17 mouse cellular contexts compared by ENCODE assay signal in the genomic region with DNA sequence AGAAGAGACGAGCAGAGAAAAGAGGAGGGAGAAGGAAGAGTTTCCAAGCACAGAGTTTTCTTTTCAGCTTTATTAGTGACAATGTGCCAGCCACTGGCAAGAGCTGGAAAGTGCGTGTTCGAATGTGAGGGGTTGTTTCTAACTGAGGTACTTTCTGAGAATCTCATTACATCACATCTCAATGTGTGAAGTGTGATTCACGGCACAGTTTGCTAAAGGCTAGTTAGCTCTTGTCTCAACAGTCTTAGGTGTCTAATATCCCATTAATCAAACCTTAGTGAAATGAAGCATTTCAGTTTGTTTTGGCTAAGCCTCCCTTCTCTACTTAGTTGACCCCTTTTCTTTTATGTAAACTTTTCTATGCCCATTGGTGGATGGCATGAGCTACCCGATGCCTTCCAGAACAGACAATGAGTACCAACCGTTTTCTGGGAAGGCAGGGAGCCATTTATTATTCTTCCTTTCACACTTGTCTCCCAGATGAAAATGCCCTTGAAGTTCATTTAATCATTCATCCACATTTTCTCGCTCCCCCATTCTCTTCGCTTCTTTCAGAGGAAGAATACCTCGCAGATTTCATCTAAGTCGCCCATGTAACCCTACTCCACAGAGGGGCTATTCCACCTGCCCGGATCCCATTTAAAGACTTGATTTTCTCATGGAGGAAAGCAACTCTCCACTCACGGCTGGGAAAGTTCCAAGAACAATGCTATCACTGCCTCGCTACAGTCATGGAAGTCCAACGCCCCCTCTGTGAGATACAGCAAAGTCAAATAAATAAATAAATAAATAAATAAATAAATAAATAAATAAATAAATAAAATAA.
DNase-seq lines count a peak whose midpoint lies in the region; ATAC-seq and TF ChIP-seq lines count a peak whose summit lies in the region.
"Had no signal": no experiment of that assay in that cellular context is flagged by ENCODE, and none has a peak within 500 bp of the region (broad histone marks: within the 10 kb centered on the region; RNA-seq: fewer than 3 reads in every experiment).

No protein-coding gene starts in this region.

- H3K4me3 ChIP-seq in kidney, postnatal 0 days (replicated peaks; ENCODE audit: low read depth, low read length) = no peak overlapping the region
- no peak overlapping the region for H3K4me3 ChIP-seq in forebrain, embryonic 13.5 days
- H3K4me3 ChIP-seq in hindbrain, embryonic 13.5 days = no peak overlapping the region
- H3K4me3 ChIP-seq in midbrain, embryonic 15.5 days = no peak overlapping the region
- H3K4me3 ChIP-seq: embryonic facial prominence, embryonic 13.5 days; limb, embryonic 13.5 days; liver, embryonic 15.5 days; myocyte had no signal

- no peak for ATAC-seq in kidney, postnatal 0 days (replicated peaks; ENCODE audit: low FRiP score, low read depth)
- peak; percentile 42 for ATAC-seq in forebrain, embryonic 13.5 days
- ATAC-seq in hindbrain, embryonic 13.5 days (ENCODE audit: low FRiP score) = no peak
- ATAC-seq in midbrain, embryonic 15.5 days (replicated peaks) = no peak
- no peak for ATAC-seq in monocyte, adult 5-6 weeks (replicated peaks; ENCODE audit: insufficient number of reproducible peaks, low FRiP score, low TSS enrichment, poor library complexity, severe bottlenecking)

- no peaks in the 10 kb centered on the region for H3K9me3 ChIP-seq in kidney, postnatal 0 days (replicated peaks; ENCODE audit: low read length)
- H3K9me3 ChIP-seq in forebrain, embryonic 13.5 days (replicated peaks) = no peaks in the 10 kb centered on the region
- no peaks in the 10 kb centered on the region for H3K9me3 ChIP-seq in hindbrain, embryonic 13.5 days
- no peaks in the 10 kb centered on the region for H3K9me3 ChIP-seq in midbrain, embryonic 15.5 days
- H3K9me3 ChIP-seq: embryonic facial prominence, embryonic 13.5 days; limb, embryonic 13.5 days; liver, embryonic 15.5 days had no signal

- no peak for TF ChIP-seq CTCF in kidney, postnatal 0 days (IDR thresholded peaks at IDR 0.05; ENCODE audit: low read depth)

- no peaks in the 10 kb centered on the region for H3K4me1 ChIP-seq in kidney, postnatal 0 days (replicated peaks; ENCODE audit: insufficient read depth, low read length)
- H3K4me1 ChIP-seq in forebrain, embryonic 13.5 days = peaks cover 58% of the 10 kb centered on the region
- H3K4me1 ChIP-seq in hindbrain, embryonic 13.5 days (replicated peaks) = peaks cover 34% of the 10 kb centered on the region
- H3K4me1 ChIP-seq in midbrain, embryonic 15.5 days = peaks cover 29% of the 10 kb centered on the region
- H3K4me1 ChIP-seq: limb, embryonic 13.5 days; liver, embryonic 15.5 days had no signal

- H3K4me2 ChIP-seq in kidney, postnatal 0 days (ENCODE audit: low read length) = no peak overlapping the region
- H3K4me2 ChIP-seq in forebrain, embryonic 13.5 days = 0 out of 2 replicates have a peak overlapping the region, but pooled peaks have one; percentile 10
- H3K4me2 ChIP-seq in hindbrain, embryonic 13.5 days = no peak overlapping the region
- H3K4me2 ChIP-seq in midbrain, embryonic 15.5 days = no peak overlapping the region
- H3K4me2 ChIP-seq: embryonic facial prominence, embryonic 13.5 days; limb, embryonic 13.5 days; liver, embryonic 15.5 days had no signal

- H3K27ac ChIP-seq in kidney, postnatal 0 days = no peak overlapping the region
- H3K27ac ChIP-seq in forebrain, embryonic 13.5 days = peak overlapping the region; percentile 77
- H3K27ac ChIP-seq in hindbrain, embryonic 13.5 days = 0 out of 2 replicates have a peak overlapping the region, but pooled peaks have one; percentile 35
- H3K27ac ChIP-seq in midbrain, embryonic 15.5 days = peak overlapping the region; percentile 2; the same call in 1 of the 2 replicates
- H3K27ac ChIP-seq: embryonic facial prominence, embryonic 13.5 days; limb, embryonic 13.5 days; liver, embryonic 15.5 days had no signal

- no peaks in the 10 kb centered on the region for H3K27me3 ChIP-seq in kidney, postnatal 0 days (ENCODE audit: insufficient read depth, low read length)
- no peaks in the 10 kb centered on the region for H3K27me3 ChIP-seq in forebrain, embryonic 13.5 days
- H3K27me3 ChIP-seq in hindbrain, embryonic 13.5 days = no peaks in the 10 kb centered on the region
- H3K27me3 ChIP-seq in midbrain, embryonic 15.5 days (replicated peaks) = no peaks in the 10 kb centered on the region
- H3K27me3 ChIP-seq: embryonic facial prominence, embryonic 13.5 days; limb, embryonic 13.5 days; liver, embryonic 15.5 days had no signal

- WGBS in kidney, postnatal 0 days = 47% methylated on average over 14 of the region's 14 CpGs
- WGBS in forebrain, embryonic 13.5 days = 22% methylated on average over 14 of the region's 14 CpGs
- 32% methylated on average over 14 of the region's 14 CpGs for WGBS in hindbrain, embryonic 13.5 days
- WGBS in midbrain, embryonic 15.5 days = 36% methylated on average over 14 of the region's 14 CpGs

- no peak overlapping the region for H3K9ac ChIP-seq in kidney, postnatal 0 days (ENCODE audit: low read depth, low read length)
- no peak overlapping the region for H3K9ac ChIP-seq in forebrain, embryonic 13.5 days
- H3K9ac ChIP-seq in hindbrain, embryonic 13.5 days = no peak overlapping the region
- H3K9ac ChIP-seq in midbrain, embryonic 15.5 days = no peak overlapping the region
- H3K9ac ChIP-seq: embryonic facial prominence, embryonic 13.5 days; limb, embryonic 13.5 days; liver, embryonic 15.5 days had no signal

- H3K36me3 ChIP-seq in kidney, postnatal 0 days (ENCODE audit: insufficient read depth, low read length) = no peaks in the 10 kb centered on the region
- no peaks in the 10 kb centered on the region for H3K36me3 ChIP-seq in forebrain, embryonic 13.5 days (ENCODE audit: poor library complexity, severe bottlenecking)
- no peaks in the 10 kb centered on the region for H3K36me3 ChIP-seq in hindbrain, embryonic 13.5 days
- H3K36me3 ChIP-seq in midbrain, embryonic 15.5 days (replicated peaks) = no peaks in the 10 kb centered on the region
- H3K36me3 ChIP-seq: embryonic facial prominence, embryonic 13.5 days; limb, embryonic 13.5 days; liver, embryonic 15.5 days had no signal

- DNase-seq in kidney, postnatal 0 days (ENCODE audit: low spot score) = peak; percentile 33
- no peak for DNase-seq in kidney, adult 18-20 months
- DNase-seq in yolk sac, embryonic 10.5 days (ENCODE audit: low spot score) = no peak
- no peak for DNase-seq in lung, adult 18-20 months
- DNase-seq: adrenal gland, adult 2 months; cerebellum, adult 9-11 months; gastrocnemius, postnatal 14 days; heart, postnatal 36 days; thymus, postnatal 25 days had no signal
